Mouse (Mus musculus): ENCODE measurements around the gene Fhad1. TPM values are rescaled to one million over a fixed set of nuclear protein-coding genes. Genes with fewer than 3 reads are reported as not detected.

Gene Fhad1
- polyA plus RNA-seq, 1 experiment from 2014 or later = 0.64 TPM

DNA sequence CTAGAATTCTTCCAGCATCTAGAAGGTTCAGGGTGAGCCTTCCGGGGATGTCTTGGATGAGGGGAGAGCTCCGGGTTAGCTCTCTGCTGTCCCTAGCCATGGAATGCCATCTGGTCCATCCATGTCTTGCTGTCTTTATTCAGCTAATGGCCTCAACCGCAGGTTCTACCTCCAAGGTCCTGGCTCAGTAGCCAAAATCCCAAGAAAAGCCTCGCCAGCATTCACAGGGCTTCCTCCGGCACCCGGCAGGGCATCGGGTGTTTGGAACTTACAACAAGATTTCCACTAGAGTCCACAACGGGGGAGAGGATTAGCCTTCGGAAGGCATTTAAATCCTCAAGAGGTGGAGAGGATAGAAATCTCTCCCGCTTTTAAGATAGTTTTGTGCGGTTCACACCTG, 84.9 kb downstream of the Fhad1 start:
- H3K36me3 ChIP-seq (ENCODE audit: control insufficient read depth, insufficient read depth, low read length) = no peaks in the 10 kb centered on the region
- no peaks in the 10 kb centered on the region for H3K27me3 ChIP-seq (ENCODE audit: control insufficient read depth, insufficient read depth, low read length)
- 88% methylated on average over 11 of the region's 11 CpGs for WGBS
- H3K4me2 ChIP-seq (ENCODE audit: low read depth, severe bottlenecking) = no peak overlapping the region
- no peaks in the 10 kb centered on the region for H3K4me1 ChIP-seq (ENCODE audit: control insufficient read depth, insufficient read depth, low read length)
- H3K9ac ChIP-seq (ENCODE audit: low read length) = no peak overlapping the region
- ATAC-seq (ENCODE audit: insufficient number of reproducible peaks, low FRiP score, low TSS enrichment, low read depth) = no peak
- no peak overlapping the region for H3K27ac ChIP-seq (replicated peaks; ENCODE audit: low read depth, low read length)
- H3K9me3 ChIP-seq (ENCODE audit: control insufficient read depth, low read length) = no peaks in the 10 kb centered on the region
- no peak overlapping the region for H3K4me3 ChIP-seq (ENCODE audit: low read depth, low read length)
- no peak for DNase-seq (ENCODE audit: low spot score)

DNA sequence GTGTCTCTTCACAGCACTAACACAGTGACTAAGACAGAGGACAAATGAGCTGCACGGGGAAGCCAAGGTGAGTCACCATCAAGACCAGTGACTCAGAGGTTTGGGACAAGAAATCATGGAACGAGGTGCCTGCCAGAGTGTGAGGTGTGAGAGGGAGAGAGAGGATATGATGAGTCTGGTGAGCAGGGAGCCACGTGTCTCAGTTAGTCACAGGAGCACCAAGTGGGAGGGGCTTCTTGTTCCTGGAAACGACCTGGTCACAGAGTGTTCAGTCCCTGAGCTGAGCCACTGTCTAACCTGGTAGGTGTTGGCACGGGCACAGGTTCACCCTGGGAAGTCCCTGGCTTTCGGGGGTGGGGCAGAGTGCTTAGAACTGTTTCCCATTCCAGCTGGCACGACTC, 86.0 kb downstream of the Fhad1 start:
- Histone ChIP-seq H3K27ac (replicated peaks; ENCODE audit: low read depth, low read length) (no peak overlapping the region), H3K36me3 (ENCODE audit: control insufficient read depth, insufficient read depth, low read length) (no peaks in the 10 kb centered on the region), H3K27me3 (ENCODE audit: control insufficient read depth, insufficient read depth, low read length) (no peaks in the 10 kb centered on the region), H3K9me3 (ENCODE audit: control insufficient read depth, low read length) (no peaks in the 10 kb centered on the region), H3K9ac (ENCODE audit: low read length) (no peak overlapping the region), H3K4me3 (ENCODE audit: low read depth, low read length) (no peak overlapping the region), H3K4me2 (ENCODE audit: low read depth, severe bottlenecking) (no peak overlapping the region), H3K4me1 (ENCODE audit: control insufficient read depth, insufficient read depth, low read length) (no peaks in the 10 kb centered on the region)
- ATAC-seq (ENCODE audit: insufficient number of reproducible peaks, low FRiP score, low TSS enrichment, low read depth) (no peak), DNase-seq (ENCODE audit: low spot score) (no peak)
- WGBS = 66% methylated on average over 7 of the region's 7 CpGs

DNA sequence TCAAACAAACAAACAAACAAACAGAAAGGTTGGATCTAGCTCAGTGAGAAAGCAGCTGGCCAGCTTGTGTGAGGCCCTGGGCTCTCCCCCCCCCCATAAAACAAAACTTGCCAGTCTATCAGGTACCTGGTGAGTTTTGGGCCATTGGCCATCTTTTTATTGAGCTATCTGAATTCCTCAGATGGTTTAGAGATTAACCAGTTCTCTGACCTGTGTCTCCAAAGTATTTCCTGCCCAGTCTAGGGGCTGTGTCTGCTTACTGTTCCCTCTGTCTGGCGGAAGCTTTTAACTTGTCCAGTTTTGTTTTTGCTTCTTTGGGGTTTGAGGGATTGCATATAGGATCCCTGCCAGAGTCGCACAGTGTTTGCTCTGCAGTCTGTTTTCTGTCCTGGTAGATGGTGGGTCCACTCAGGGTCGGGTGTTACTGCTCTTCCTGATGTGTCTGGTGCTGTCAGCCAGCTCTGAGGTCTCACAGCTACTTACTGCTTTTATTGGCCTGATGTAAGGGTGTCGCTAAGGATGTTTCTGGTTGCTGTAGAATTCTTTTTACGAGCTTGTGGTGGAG, 89.0 kb downstream of the Fhad1 start:
- no peak overlapping the region for H3K9ac ChIP-seq (ENCODE audit: low read length)
- no peaks in the 10 kb centered on the region for H3K9me3 ChIP-seq (ENCODE audit: control insufficient read depth, low read length)
- no peaks in the 10 kb centered on the region for H3K27me3 ChIP-seq (ENCODE audit: control insufficient read depth, insufficient read depth, low read length)
- H3K4me2 ChIP-seq (ENCODE audit: low read depth, severe bottlenecking) = no peak overlapping the region
- 32% methylated on average over 5 of the region's 5 CpGs for WGBS
- no peaks in the 10 kb centered on the region for H3K4me1 ChIP-seq (ENCODE audit: control insufficient read depth, insufficient read depth, low read length)
- DNase-seq (ENCODE audit: low spot score) (no peak), ATAC-seq (ENCODE audit: insufficient number of reproducible peaks, low FRiP score, low TSS enrichment, low read depth) (no peak)
- no peak overlapping the region for H3K27ac ChIP-seq (replicated peaks; ENCODE audit: low read depth, low read length)
- no peak overlapping the region for H3K4me3 ChIP-seq (ENCODE audit: low read depth, low read length)
- H3K36me3 ChIP-seq (ENCODE audit: control insufficient read depth, insufficient read depth, low read length) = no peaks in the 10 kb centered on the region

DNA sequence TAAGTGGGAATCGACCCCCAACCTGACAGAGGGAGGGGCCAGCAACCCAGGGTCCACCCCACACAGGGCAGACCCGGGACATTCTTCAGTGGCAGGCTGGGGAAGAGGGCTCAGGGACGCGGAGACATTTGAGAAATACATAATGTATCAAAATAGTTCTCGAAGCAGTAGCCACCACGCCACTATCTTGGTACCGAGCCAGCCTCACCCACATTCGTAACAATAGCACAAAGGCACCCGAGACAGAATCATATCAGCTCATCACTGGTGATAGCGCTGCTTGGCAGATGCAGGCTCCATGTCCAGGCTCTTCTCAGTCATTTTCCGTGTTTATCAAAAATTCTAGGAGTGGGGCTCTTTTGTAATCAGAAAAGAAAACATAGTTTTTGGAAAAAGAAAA, 90.9 kb downstream of the Fhad1 start:
- 88% methylated on average over 11 of the region's 11 CpGs for WGBS
- DNase-seq (ENCODE audit: low spot score) (no peak), ATAC-seq (ENCODE audit: insufficient number of reproducible peaks, low FRiP score, low TSS enrichment, low read depth) (no peak)
- Histone ChIP-seq H3K9me3 (ENCODE audit: control insufficient read depth, low read length) (no peaks in the 10 kb centered on the region), H3K27ac (replicated peaks; ENCODE audit: low read depth, low read length) (no peak overlapping the region), H3K9ac (ENCODE audit: low read length) (no peak overlapping the region), H3K4me2 (ENCODE audit: low read depth, severe bottlenecking) (no peak overlapping the region), H3K4me1 (ENCODE audit: control insufficient read depth, insufficient read depth, low read length) (no peaks in the 10 kb centered on the region), H3K27me3 (ENCODE audit: control insufficient read depth, insufficient read depth, low read length) (no peaks in the 10 kb centered on the region), H3K36me3 (ENCODE audit: control insufficient read depth, insufficient read depth, low read length) (no peaks in the 10 kb centered on the region), H3K4me3 (ENCODE audit: low read depth, low read length) (no peak overlapping the region)

DNA sequence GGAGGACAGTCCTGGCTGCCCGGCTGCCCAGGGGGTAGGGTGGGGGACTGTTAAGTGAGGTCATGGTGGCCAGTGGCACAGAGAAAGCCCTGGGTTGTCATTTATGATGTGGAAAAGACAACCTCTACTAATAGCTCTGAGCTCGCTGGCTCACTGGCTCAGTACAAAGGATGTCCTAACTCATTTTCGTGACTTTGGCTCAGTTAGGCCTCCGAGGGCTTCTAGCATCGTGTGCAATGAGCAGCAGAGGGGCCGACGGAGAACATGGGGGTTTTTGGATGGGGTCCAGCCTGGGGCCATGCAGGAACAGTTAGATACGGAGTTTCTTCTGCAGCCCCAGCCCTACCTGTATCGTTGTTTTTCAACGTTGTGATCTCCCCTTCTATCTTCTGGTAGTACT, 94.5 kb downstream of the Fhad1 start:
- Histone ChIP-seq H3K9ac (ENCODE audit: low read length) (no peak overlapping the region), H3K4me1 (ENCODE audit: control insufficient read depth, insufficient read depth, low read length) (no peaks in the 10 kb centered on the region), H3K27ac (replicated peaks; ENCODE audit: low read depth, low read length) (no peak overlapping the region), H3K9me3 (ENCODE audit: control insufficient read depth, low read length) (no peaks in the 10 kb centered on the region), H3K4me3 (ENCODE audit: low read depth, low read length) (no peak overlapping the region), H3K4me2 (ENCODE audit: low read depth, severe bottlenecking) (no peak overlapping the region), H3K27me3 (ENCODE audit: control insufficient read depth, insufficient read depth, low read length) (no peaks in the 10 kb centered on the region), H3K36me3 (ENCODE audit: control insufficient read depth, insufficient read depth, low read length) (no peaks in the 10 kb centered on the region)
- WGBS = 87% methylated on average over 10 of the region's 10 CpGs
- no peak for ATAC-seq (ENCODE audit: insufficient number of reproducible peaks, low FRiP score, low TSS enrichment, low read depth)
- DNase-seq (ENCODE audit: low spot score) = no peak

DNA sequence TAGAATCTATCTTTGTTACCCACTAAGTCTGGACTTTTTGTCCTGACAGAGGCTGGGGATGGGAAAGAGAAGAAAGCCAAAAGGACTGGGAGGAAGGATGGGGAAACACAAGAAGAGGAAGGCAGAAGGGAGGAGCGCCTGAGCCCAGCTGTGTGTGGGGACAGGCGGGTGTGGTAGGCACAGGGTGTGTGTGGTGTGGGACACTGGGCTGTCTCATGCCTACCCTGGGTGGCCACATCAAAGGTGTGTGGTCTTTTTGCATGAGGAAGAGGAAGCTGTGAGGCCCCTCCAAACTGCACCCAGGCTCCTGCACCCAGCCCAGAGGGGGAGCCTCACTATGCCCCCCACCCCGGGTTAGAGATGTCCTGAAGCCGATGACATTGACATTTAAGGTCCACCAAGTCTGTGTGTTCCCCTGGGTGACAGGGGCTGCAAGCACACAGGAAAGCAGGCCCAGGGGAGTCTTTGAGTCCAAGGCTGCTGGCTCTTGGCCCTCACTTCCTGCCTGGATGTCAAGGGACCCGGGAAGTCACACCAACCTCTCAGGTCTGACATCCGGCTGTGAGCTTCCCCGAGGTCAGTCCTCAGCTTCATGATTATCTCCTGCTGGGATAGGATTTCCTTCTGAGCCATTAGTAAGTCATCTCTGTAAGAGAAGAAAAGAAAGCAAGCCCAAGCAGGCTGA, 97.0 kb downstream of the Fhad1 start:
- WGBS = 60% methylated on average over 7 of the region's 7 CpGs

DNA sequence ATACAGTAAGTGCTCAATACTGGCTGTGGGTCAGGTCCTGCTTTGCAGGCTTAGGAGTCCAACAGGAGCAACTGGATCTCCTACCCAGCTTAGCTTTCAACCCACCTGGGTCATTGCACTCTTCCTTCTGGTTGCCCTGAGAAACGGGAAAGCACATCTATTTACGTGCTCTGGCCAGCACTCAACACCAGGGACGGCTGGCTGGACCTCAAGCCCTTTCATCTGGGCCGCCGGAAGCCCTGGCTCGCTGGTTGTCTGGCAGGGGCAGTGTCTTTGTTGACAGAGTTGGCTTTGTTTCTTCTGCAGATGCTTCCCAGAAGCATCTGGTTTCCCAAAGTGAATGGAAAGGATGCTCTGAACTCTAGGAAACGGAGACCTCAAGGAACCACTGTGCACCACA, 100.8 kb downstream of the Fhad1 start:
- ATAC-seq (ENCODE audit: insufficient number of reproducible peaks, low FRiP score, low TSS enrichment, low read depth) (no peak), DNase-seq (ENCODE audit: low spot score) (no peak)
- H3K27me3 ChIP-seq (ENCODE audit: control insufficient read depth, insufficient read depth, low read length) = no peaks in the 10 kb centered on the region
- no peak overlapping the region for H3K4me2 ChIP-seq (ENCODE audit: low read depth, severe bottlenecking)
- no peaks in the 10 kb centered on the region for H3K9me3 ChIP-seq (ENCODE audit: control insufficient read depth, low read length)
- no peak overlapping the region for H3K4me3 ChIP-seq (ENCODE audit: low read depth, low read length)
- no peaks in the 10 kb centered on the region; the same call in 1 of the 2 replicates for H3K4me1 ChIP-seq (ENCODE audit: control insufficient read depth, insufficient read depth, low read length)
- H3K9ac ChIP-seq (ENCODE audit: low read length) = no peak overlapping the region
- H3K36me3 ChIP-seq (ENCODE audit: control insufficient read depth, insufficient read depth, low read length) = no peaks in the 10 kb centered on the region
- WGBS = 36% methylated on average over 7 of the region's 7 CpGs
- H3K27ac ChIP-seq (replicated peaks; ENCODE audit: low read depth, low read length) = no peak overlapping the region

More for the DNA sequence above, 97.0 kb downstream of the Fhad1 start:
- no peak for DNase-seq (ENCODE audit: low spot score)
- H3K4me2 ChIP-seq (ENCODE audit: low read depth, severe bottlenecking) = no peak overlapping the region
- H3K9me3 ChIP-seq (ENCODE audit: control insufficient read depth, low read length) = no peaks in the 10 kb centered on the region
- H3K27ac ChIP-seq (replicated peaks; ENCODE audit: low read depth, low read length) = no peak overlapping the region
- no peaks in the 10 kb centered on the region for H3K27me3 ChIP-seq (ENCODE audit: control insufficient read depth, insufficient read depth, low read length)
- ATAC-seq (ENCODE audit: insufficient number of reproducible peaks, low FRiP score, low TSS enrichment, low read depth) = no peak
- no peaks in the 10 kb centered on the region for H3K36me3 ChIP-seq (ENCODE audit: control insufficient read depth, insufficient read depth, low read length)
- H3K9ac ChIP-seq (ENCODE audit: low read length) = no peak overlapping the region
- H3K4me1 ChIP-seq (ENCODE audit: control insufficient read depth, insufficient read depth, low read length) = no peaks in the 10 kb centered on the region; the same call in 1 of the 2 replicates
- H3K4me3 ChIP-seq (ENCODE audit: low read depth, low read length) = no peak overlapping the region

DNA sequence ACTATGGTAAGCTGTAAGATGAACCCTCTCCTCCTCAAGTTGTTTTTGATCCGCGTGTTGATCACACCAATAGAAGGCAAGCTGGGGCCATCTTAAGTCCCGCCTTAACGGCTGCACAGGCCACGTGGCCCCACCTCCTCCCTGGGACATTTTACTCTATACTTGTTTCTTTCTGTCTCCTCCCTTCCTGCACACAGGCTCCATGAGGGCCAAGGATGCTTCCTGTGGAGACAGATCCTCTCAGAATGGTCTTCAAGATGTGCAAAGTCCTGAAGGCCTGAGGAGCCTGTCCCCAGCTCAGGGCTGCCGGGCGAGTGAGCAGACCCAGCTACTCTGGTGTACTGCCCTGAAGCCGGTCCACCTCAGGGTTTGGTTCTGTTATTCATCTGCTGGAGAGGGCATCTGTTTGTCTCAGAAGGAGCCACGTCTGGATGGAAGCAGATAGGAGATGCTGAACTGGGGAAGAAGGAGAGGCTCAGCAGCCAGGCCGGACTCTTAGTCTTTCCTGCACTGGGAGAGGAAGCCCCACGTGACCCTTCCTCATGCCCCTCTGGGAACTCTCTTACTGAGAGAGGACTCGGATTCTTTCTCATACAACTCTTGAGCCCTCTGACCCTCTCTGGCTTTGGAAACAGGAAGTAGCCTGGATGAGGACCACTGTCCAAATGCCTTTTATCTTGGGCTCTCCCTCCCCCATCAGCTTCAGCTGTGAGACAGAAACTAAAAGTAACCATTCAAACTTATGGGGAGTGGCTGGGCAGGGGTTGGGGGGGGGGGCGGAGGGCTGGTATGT, 101.5 kb downstream of the Fhad1 start:
- Histone ChIP-seq H3K9ac (ENCODE audit: low read length) (no peak overlapping the region), H3K4me3 (ENCODE audit: low read depth, low read length) (no peak overlapping the region), H3K9me3 (ENCODE audit: control insufficient read depth, low read length) (no peaks in the 10 kb centered on the region), H3K27ac (replicated peaks; ENCODE audit: low read depth, low read length) (no peak overlapping the region), H3K4me1 (ENCODE audit: control insufficient read depth, insufficient read depth, low read length) (no peaks in the 10 kb centered on the region; the same call in 1 of the 2 replicates), H3K27me3 (ENCODE audit: control insufficient read depth, insufficient read depth, low read length) (no peaks in the 10 kb centered on the region), H3K36me3 (ENCODE audit: control insufficient read depth, insufficient read depth, low read length) (no peaks in the 10 kb centered on the region), H3K4me2 (ENCODE audit: low read depth, severe bottlenecking) (no peak overlapping the region)
- DNase-seq (ENCODE audit: low spot score) (no peak), ATAC-seq (ENCODE audit: insufficient number of reproducible peaks, low FRiP score, low TSS enrichment, low read depth) (no peak)
- WGBS = 68% methylated on average over 13 of the region's 13 CpGs
